Mouse (Mus musculus): ENCODE measurements around the gene Alg14.

GRCm38 (mm10) chr3:121279679-121280078 lies 11.9 kb upstream of the Alg14 start:
- no peak for TF ChIP-seq CTCF (IDR thresholded peaks at IDR 0.05; ENCODE audit: low read depth, low read length)
- no peak for TF ChIP-seq POLR2A (IDR thresholded peaks at IDR 0.05; ENCODE audit: borderline replicate concordance, low read depth, low read length)
